Mouse (Mus musculus): ENCODE measurements around the gene Camk2g. TPM values are rescaled to one million over a fixed set of nuclear protein-coding genes. Genes with fewer than 3 reads are reported as not detected.
A peak's percentile ranks its signal among the peaks of the same experiment; 100 is the strongest.
"Not testable (repeated sequence)": the region's sequence is repeated elsewhere in the genome, so short reads cannot be mapped to it uniquely, and the experiment has no call there.

The Camk2g gene
- polyA plus RNA-seq, 1 experiment: 42.3 TPM

DNA sequence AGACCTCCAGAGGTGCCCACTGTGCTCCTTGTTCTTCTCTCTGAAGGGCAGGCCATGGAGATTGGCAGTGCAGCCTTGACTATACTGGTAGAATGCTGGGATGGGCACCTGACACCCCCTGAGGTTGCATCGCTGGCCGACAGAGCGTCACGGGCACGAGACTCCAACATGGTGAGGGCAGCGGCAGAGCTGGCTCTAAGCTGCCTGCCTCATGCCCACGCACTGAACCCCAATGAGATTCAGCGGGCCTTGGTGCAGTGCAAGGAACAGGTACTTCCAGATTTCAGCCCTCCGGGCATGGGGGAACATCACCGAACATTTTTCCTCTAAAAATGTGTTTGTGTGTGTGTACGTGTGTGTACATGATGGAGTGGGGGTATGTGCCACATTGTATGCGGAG is 74.1 kb downstream of the Camk2g start:
- no peak overlapping the region for H3K27ac ChIP-seq (ENCODE audit: control insufficient read depth, insufficient read depth, low read length)
- WGBS: 99% methylated on average over 12 of the region's 12 CpGs
- DNase-seq: no peak
- H3K4me3 ChIP-seq (ENCODE audit: control insufficient read depth, insufficient read depth, low read length): no peak overlapping the region
- H3K36me3 ChIP-seq (ENCODE audit: control insufficient read depth, insufficient read depth, low read length): peaks cover 60% of the 10 kb centered on the region
- H3K4me1 ChIP-seq (replicated peaks; ENCODE audit: control insufficient read depth, insufficient read depth, low read length): no peaks in the 10 kb centered on the region
- TF ChIP-seq CTCF (IDR thresholded peaks at IDR 0.05; ENCODE audit: borderline replicate concordance, control insufficient read depth, extremely low read depth, insufficient read depth, low read length, poor library complexity) (no peak), POLR2A (IDR thresholded peaks at IDR 0.05; ENCODE audit: control insufficient read depth, extremely low read depth, insufficient read depth, low read length, poor library complexity) (no peak)
- H3K27me3 ChIP-seq (ENCODE audit: control insufficient read depth, insufficient read depth, low read length): no peaks in the 10 kb centered on the region

DNA sequence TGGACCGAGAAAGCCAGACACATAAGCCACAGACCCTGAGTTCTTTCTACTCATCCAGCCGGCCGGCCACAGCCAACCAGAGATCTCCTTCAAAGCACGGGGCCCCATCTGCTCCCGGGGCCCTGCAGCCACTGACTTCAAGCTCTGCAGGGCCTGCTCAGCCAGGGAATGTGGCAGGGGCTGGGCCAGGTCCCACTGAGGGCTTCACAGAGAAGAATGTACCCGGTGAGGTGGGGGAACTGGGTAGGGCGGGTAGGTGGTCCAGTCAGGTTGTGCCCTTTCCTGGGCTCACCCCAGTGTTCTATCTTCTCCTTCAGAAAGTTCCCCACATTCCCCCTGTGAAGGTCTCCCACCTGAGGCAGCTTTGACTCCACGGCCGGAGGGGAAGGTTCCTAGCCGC is 75.4 kb downstream of the Camk2g start:
- Histone ChIP-seq H3K27me3 (ENCODE audit: control insufficient read depth, insufficient read depth, low read length) (no peaks in the 10 kb centered on the region), H3K4me1 (replicated peaks; ENCODE audit: control insufficient read depth, insufficient read depth, low read length) (no peaks in the 10 kb centered on the region), H3K4me3 (ENCODE audit: control insufficient read depth, insufficient read depth, low read length) (no peak overlapping the region), H3K36me3 (ENCODE audit: control insufficient read depth, insufficient read depth, low read length) (peaks cover 72% of the 10 kb centered on the region), H3K27ac (ENCODE audit: control insufficient read depth, insufficient read depth, low read length) (no peak overlapping the region)
- TF ChIP-seq POLR2A (IDR thresholded peaks at IDR 0.05; ENCODE audit: control insufficient read depth, extremely low read depth, insufficient read depth, low read length, poor library complexity): no peak
- TF ChIP-seq CTCF (IDR thresholded peaks at IDR 0.05; ENCODE audit: borderline replicate concordance, control insufficient read depth, extremely low read depth, insufficient read depth, low read length, poor library complexity): no peak
- 95% methylated on average over 10 of the region's 10 CpGs for WGBS
- DNase-seq: no peak

DNA sequence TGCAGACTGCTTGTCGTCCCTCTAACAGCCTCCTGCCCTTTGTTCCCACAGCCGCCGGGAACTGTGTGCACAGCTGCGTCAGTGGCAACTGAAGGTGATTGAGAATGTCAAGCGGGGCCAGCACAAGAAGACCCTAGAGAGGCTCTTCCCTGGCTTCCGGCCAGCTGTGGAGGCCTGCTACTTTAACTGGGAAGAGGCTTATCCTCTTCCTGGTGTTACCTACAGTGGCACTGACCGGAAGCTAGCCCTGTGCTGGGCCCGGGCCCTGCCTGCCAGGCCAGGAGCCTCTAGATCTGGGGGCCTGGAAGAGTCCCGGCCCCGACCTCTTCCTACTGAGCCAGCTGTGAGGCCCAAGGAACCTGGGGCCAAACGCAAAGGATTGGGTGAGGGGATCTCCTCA is 80.1 kb downstream of the Camk2g start:
- peaks cover 53% of the 10 kb centered on the region for H3K36me3 ChIP-seq (ENCODE audit: control insufficient read depth, insufficient read depth, low read length)
- 95% methylated on average over 11 of the region's 11 CpGs for WGBS
- H3K4me3 ChIP-seq (ENCODE audit: control insufficient read depth, insufficient read depth, low read length): no peak overlapping the region
- H3K27ac ChIP-seq (ENCODE audit: control insufficient read depth, insufficient read depth, low read length): no peak overlapping the region
- no peak for DNase-seq
- TF ChIP-seq CTCF (IDR thresholded peaks at IDR 0.05; ENCODE audit: borderline replicate concordance, control insufficient read depth, extremely low read depth, insufficient read depth, low read length, poor library complexity): no peak
- TF ChIP-seq POLR2A (IDR thresholded peaks at IDR 0.05; ENCODE audit: control insufficient read depth, extremely low read depth, insufficient read depth, low read length, poor library complexity): no peak
- peaks cover 3% of the 10 kb centered on the region; the same call in 1 of the 2 replicates for H3K4me1 ChIP-seq (replicated peaks; ENCODE audit: control insufficient read depth, insufficient read depth, low read length)
- H3K27me3 ChIP-seq (ENCODE audit: control insufficient read depth, insufficient read depth, low read length): no peaks in the 10 kb centered on the region

DNA sequence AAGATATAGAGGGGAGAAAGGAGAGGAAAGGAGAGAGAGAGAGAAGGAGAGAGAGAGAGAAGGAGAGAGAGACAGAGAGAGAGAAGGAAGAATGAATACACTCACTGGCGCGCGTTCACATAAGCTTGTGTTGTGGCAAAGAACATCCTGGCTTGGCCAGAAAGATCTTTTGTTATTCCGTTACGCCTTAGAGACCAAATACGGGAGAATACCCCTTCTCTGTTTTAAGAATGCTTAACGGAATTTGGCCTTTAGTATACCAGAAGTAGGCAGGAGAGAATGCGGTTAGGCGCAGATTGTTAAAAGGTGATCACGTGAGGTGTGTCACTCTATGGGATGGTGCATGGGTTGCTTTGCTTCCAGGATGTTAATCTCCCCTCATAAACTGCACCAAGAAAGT is 85.6 kb downstream of the Camk2g start:
- H3K4me1 ChIP-seq (replicated peaks; ENCODE audit: control insufficient read depth, insufficient read depth, low read length): peaks cover 7% of the 10 kb centered on the region
- peaks cover 14% of the 10 kb centered on the region for H3K36me3 ChIP-seq (ENCODE audit: control insufficient read depth, insufficient read depth, low read length)
- H3K27ac ChIP-seq (ENCODE audit: control insufficient read depth, insufficient read depth, low read length): peak overlapping the region; percentile 36
- H3K27me3 ChIP-seq (ENCODE audit: control insufficient read depth, insufficient read depth, low read length): no peaks in the 10 kb centered on the region
- DNase-seq: no peak
- H3K4me3 ChIP-seq (ENCODE audit: control insufficient read depth, insufficient read depth, low read length): peak overlapping the region; percentile 91
- WGBS: under 1% methylated on average over 10 of the region's 10 CpGs
- no peak for TF ChIP-seq CTCF (IDR thresholded peaks at IDR 0.05; ENCODE audit: borderline replicate concordance, control insufficient read depth, extremely low read depth, insufficient read depth, low read length, poor library complexity)
- no peak for TF ChIP-seq POLR2A (IDR thresholded peaks at IDR 0.05; ENCODE audit: control insufficient read depth, extremely low read depth, insufficient read depth, low read length, poor library complexity)

DNA sequence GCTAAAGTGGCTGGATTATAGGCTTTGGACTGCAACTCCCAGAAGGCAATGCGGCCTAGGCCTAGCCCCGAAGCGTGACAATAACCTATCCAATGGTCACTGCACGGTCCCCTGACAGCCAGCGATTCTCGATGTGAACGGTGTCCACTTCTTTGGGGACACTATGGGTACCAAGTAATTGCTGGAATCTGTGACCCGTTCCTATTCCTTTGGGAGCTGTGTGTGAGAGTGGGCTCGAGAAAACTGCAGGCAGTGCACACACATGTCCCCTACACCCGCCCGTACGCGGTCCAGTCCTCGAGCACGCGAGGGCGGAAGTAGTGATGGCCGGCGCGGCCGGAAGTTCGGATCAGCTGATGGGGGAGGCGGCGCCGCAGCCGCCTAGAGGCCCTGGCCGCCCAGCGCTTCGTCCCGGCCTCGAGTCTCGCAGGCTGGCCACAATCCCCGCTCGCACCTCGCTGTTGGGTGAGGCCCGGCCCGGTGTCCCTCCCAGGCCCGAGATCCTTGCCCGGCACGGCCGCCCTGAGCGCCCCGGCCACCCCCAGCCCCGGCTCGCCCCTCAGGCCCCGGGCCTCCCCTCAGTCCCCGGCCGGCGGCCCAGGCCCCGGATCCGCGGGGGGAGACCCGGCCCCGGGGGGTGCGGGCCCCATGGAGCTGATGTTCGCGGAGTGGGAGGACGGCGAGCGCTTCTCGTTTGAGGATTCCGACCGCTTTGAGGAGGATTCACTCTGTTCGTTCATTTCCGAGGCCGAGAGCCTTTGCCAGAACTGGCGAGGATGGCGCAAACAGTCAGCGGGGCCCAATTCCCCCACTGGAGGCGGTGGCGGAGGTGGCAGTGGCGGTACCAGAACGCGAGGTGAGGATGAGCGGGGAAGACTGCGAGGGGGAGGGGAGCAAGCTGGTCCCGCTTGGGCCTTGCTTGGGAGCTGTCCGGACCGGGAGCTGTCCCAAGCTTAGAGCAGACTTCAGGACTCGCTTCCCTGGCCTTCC is 86.4 kb downstream of the Camk2g start, which contains the start of gene Zswim8:
TSS of gene Zswim8 (plus strand) at position 352 of the 990 bp plus-strand sequence.
- DNase-seq: peak; percentile 69
- H3K4me3 ChIP-seq (ENCODE audit: control insufficient read depth, insufficient read depth, low read length): peak within 1 kb of the TSS; percentile 91
- WGBS: under 1% methylated on average over 80 of the region's 80 CpGs
- peaks cover 7% of the 10 kb centered on the region; the same call in 1 of the 2 replicates for H3K36me3 ChIP-seq (ENCODE audit: control insufficient read depth, insufficient read depth, low read length)
- peak within 1 kb of the TSS; percentile 36 for H3K27ac ChIP-seq (ENCODE audit: control insufficient read depth, insufficient read depth, low read length)
- TF ChIP-seq CTCF (IDR thresholded peaks at IDR 0.05; ENCODE audit: borderline replicate concordance, control insufficient read depth, extremely low read depth, insufficient read depth, low read length, poor library complexity): 0 out of 2 replicates have a peak, but pooled peaks have one; percentile 12
- no peak for TF ChIP-seq POLR2A (IDR thresholded peaks at IDR 0.05; ENCODE audit: control insufficient read depth, extremely low read depth, insufficient read depth, low read length, poor library complexity)
- H3K4me1 ChIP-seq (replicated peaks; ENCODE audit: control insufficient read depth, insufficient read depth, low read length): peaks cover 7% of the 10 kb centered on the region
- no peaks in the 10 kb centered on the region for H3K27me3 ChIP-seq (ENCODE audit: control insufficient read depth, insufficient read depth, low read length)

DNA sequence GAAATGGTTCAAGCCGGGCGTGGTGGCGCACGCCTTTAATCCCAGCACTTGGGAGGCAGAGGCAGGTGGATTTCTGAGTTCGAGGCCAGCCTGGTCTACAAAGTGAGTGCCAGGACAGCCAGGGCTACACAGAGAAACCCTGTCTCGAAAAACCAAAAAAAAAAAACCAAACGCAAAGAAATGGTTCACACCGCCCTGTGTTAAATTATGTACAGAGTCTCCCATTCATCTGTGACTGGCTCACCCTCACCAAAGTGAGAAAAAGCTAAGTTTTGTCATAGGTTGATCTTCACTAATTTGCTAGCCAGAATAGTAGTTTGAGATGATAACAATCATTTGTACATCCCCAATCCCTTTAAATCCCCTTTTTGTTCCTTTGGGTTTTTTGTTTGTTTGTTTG is 90.4 kb downstream of the Camk2g start:
- not testable (repeated sequence) for H3K4me1 ChIP-seq (replicated peaks; ENCODE audit: control insufficient read depth, insufficient read depth, low read length); H3K27me3 ChIP-seq (ENCODE audit: control insufficient read depth, insufficient read depth, low read length); H3K27ac ChIP-seq (ENCODE audit: control insufficient read depth, insufficient read depth, low read length); DNase-seq; H3K36me3 ChIP-seq (ENCODE audit: control insufficient read depth, insufficient read depth, low read length)
- H3K4me3 ChIP-seq (ENCODE audit: control insufficient read depth, insufficient read depth, low read length): peak overlapping the region; percentile 95
- WGBS: 7% methylated on average over 8 of the region's 8 CpGs

Data from thymus, adult 2 months (tissue).